Mouse (Mus musculus): ENCODE measurements around the gene Aar2. TPM values are rescaled to one million over a fixed set of nuclear protein-coding genes. Genes with fewer than 3 reads are reported as not detected.

Gene Aar2
- total RNA-seq, 2 experiments from 2014 or later: 33.3 to 34.5 TPM

DNA sequence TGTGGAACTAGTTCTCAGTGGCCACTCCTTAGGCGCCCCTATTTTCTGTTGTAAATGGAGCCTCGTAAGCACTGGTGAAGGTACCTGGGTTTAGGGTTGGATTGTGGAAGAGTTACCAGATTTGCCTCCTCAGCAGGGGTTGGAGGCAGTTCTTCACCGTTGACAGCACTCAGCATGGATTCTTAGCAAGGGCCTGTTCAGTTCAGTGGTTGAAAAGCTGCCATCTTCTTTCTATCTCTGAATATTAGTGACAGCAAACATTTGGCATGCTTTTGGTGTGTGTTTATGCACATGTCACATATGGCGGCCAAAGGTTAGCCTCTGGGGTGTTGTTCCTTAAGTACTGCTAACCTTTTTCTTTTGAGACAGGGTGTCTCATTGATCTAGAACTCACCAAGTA is 5.0 kb downstream of the Aar2 start:
- DNase-seq (ENCODE audit: low spot score in 2 of 2): no peak
- intact Hi-C loops (cut with DNase I): no loop called here

DNA sequence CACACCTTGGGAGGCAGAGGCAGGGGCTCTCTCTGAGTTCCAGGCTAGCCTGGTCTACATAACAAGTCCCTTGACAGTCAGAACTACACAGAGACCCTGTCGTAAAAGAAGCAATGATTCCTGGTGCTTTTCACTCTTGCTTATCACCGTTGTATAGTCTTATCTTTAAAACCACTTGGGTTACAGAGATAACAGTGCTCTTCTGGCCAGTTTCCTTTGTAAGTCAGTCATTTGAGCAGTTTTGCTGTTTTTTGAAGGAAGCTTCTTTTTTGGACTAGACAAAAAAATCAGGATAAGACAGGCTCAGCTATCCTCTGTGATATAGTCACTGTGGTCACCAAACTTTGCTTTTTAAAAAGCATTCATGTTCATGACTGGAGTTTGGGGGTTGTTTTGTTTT is 14.4 kb downstream of the Aar2 start:
- DNase-seq (ENCODE audit: low spot score in 2 of 2): no peak
- intact Hi-C loops (cut with DNase I): no loop called here

DNA sequence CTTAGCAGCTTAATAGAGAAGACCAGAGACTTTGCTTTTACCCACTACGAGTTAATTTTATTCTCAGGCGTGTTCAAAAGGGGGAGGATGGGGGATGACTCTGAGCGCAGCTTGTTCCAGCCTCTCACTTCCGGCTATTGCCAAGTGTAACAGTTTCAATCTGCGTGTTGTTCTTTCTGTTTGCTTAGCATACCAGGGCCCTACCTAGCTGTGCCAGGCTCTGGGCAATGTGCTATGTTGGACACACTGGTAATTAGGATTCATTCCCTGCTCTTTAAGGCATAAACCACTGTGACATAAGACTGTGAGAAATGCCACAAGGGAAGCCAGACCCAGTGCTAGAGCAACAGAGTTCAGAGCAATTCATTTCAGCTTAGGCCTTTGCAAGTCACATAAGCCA is 16.2 kb downstream of the Aar2 start:
- DNase-seq (ENCODE audit: low spot score in 2 of 2): peak in 1 of 2 experiments; percentile 51
- intact Hi-C loops (cut with DNase I): no loop called here

DNA sequence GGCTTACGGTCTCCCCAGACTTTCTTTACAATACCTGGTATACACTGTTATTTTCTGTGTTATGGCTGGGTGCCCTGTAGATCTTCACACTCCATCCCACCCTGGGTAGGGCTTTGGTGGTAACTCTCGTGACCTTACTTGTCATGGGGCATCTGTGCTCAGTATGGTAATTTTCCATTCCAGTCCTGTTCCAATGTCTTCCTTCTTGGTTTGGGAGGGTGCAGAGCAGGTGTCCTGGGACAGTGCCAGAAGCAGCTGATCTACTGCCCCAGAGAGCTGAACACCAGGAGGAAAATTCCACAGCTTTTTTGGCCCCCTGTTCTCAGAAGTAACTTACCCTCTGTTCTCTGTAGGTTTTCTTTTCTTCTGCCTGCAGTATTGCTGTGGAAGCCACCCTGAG is 19.1 kb downstream of the Aar2 start:
- intact Hi-C loops (cut with DNase I): no loop called here
- DNase-seq (ENCODE audit: low spot score in 2 of 2): no peak

GRCm38 (mm10) chr2:156568647-156569046 is 21.3 kb downstream of the Aar2 start:
- DNase-seq (ENCODE audit: low spot score in 2 of 2): no peak
- intact Hi-C loops (cut with DNase I): no loop called here

DNA sequence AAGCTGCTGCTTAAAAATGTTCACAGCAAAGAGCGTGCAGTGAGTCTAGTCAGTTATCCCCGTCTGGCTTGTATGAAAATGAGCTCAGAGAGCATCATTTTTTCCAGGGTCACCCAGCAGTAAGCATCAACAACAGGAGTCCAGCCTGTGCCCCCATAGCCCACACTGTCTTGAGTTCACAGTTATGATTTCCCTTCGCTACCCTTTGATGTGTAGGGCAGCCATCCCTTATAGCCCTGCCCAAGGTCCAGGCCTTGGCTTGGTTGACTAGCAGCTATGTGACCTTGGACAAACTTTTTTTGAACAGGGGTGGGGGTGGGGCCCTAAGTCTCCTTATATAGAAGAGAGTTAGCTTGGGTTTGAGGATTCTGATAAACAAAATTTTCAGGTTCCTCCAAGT is 21.9 kb downstream of the Aar2 start:
- DNase-seq (ENCODE audit: low spot score in 2 of 2): no peak
- intact Hi-C loops (cut with DNase I): no loop called here

- intact Hi-C loops (cut with DNase I): no loop called here
- DNase-seq (ENCODE audit: low spot score in 2 of 2): no peak
These were observed 24.1 kb downstream of the Aar2 start for GRCm38 (mm10) chr2:156571521-156571920.

DNA sequence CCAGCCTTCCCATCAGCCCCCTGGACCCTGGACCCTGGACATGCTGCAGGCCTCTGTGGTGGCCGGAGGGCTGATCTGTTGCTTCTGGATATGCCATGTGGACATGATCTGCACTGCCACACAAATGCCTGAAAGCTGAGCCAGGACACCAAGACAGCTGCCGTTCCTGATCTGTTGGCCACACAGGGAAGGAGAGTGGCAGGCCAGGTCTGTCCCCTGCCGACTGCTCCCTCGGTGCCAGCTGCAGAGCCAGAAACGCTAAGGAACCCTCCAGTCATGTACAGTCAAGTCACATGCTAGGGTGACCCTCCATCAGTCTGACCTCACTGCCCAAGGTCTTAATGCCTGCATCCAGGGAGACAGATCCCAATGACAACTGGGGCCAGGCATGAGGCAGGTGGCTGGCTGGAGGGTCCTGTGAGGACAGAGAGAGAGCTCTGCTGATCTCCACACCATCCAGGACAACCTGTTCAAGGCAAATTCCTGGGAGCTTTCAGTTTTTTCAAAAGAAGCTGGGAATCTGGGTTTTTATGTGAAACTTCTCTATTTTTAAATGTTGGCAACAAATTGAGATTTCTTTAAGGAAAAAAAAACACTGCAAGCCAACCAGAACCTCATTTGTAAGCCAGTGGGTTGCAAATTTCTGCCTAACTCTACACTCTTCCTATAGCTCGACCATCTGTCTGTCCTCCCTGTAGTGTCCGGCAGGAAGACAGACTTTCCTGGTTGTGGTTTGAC is 29.6 kb downstream of the Aar2 start:
- intact Hi-C loops (cut with DNase I): no loop called here
- DNase-seq (ENCODE audit: low spot score in 2 of 2): peak in 1 of 2 experiments; percentile 57

DNA sequence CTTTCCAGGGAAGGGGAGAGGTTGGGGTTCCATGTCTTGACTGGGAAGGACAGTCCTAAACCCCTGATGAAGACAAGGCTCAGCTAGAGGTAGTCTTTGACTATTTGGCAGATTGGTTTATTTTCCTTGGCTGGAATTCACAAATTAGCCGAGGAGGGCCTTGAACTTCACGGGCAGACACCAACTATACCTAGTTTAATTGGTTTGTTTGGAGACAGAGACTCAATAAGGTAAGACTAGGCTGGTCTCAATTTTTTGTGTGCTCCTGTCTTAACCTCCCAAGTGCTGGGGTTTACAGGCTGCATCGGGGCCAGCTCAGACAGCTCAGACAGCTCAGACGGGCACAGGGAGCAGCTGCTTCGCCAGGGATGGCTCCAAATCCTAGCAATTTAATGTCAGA is 33.1 kb downstream of the Aar2 start:
- no peak for DNase-seq (ENCODE audit: low spot score in 2 of 2)
- intact Hi-C loops (cut with DNase I): no loop called here

GRCm38 (mm10) chr2:156581244-156581643 is 33.9 kb downstream of the Aar2 start:
- intact Hi-C loops (cut with DNase I): no loop called here
- DNase-seq (ENCODE audit: low spot score in 2 of 2): peak; percentile 91 to 92

GRCm38 (mm10) chr2:156582887-156583286 is 35.5 kb downstream of the Aar2 start:
- intact Hi-C loops (cut with DNase I): loop anchor here (2.0 kb wide), 1 partner anchor 84 kb away; no protein-coding TSS in a partner anchor
- no peak for DNase-seq (ENCODE audit: low spot score in 2 of 2)

GRCm38 (mm10) chr2:156584154-156584796 is 36.9 kb downstream of the Aar2 start:
- intact Hi-C loops (cut with DNase I): no loop called here
- DNase-seq (ENCODE audit: low spot score in 2 of 2): peak in 1 of 2 experiments; percentile 35

DNA sequence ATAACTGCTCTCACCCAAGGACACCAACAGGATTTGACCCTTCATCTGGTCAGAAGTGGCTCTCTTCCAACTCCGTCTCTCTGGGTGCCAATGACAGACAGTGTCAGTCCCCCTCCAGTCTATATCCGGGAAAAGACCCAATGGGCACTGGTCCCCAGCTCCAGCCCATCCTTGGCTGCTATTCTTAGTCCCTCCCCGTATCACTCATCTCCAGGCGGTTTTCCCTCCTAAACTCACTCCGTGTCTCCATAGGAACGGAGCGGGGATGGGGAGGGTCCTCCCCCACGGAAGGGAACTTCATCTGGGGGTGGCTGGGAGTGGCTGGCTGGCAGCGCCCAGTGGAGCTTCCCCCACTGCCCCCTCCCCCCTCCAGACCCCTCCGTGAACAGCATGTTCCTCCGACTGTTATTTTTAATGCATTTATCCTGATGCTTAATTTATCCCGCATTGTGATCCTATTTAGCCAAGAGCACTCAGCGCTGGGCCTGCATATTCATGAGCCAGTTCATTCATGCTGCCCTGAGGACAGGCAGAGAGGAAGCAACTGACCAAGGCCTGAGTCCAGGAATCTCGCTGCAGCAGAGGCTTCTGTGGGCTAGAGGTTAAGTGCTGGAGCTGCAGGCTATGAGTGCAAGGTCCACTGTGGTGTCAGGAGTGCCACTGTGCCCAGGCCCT is 37.5 kb downstream of the Aar2 start:
- peak; percentile 54 to 77 for DNase-seq (ENCODE audit: low spot score in 2 of 2)

DNA sequence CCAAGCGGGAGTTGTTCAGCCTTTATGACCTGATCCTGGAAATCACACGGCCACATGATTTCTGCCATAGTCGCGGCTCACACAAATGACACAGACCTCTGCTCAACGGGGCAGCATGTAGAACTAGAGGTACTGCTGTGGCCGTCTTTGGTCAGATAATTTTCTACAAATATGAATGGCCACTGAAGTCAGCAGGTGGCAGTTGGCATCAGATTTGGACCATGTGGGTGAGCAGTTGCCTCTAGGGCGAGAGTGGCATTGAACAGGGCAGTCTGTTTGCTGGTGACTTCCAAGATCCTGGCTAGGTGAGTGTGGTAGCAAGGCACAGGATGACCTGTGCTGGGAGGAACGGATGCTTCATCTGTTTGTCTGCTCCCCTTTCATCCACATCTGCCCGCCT is 42.1 kb downstream of the Aar2 start:
- DNase-seq (ENCODE audit: low spot score in 2 of 2): no peak
- intact Hi-C loops (cut with DNase I): no loop called here

More for the DNA sequence above, 37.5 kb downstream of the Aar2 start:
- intact Hi-C loops (cut with DNase I): no loop called here

DNA sequence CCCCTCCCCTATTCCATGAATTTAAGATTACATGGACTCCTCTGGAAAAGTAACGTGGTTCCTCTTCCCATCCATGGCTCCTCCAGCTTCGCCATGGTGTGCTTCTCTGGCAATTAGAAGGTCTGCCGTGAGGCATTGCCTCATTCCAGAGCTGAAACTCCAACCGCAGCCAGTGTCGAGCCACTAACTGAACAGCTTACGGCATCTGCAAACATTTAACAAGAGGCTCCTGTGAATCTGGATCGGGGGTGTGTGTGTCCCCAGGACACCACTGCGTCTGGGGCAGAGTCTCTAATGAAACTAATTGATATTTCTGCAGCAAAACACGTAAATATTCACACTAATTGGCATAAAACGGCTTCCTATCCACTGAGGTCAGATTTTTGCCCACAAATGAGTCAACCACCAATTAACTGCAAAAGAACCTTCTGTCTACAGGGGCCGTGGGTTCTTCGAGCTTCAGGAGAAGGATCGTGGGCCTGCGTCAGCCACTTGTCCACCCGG is 47.7 kb downstream of the Aar2 start:
- intact Hi-C loops (cut with DNase I): no loop called here
- no peak for DNase-seq (ENCODE audit: low spot score in 2 of 2)

DNA sequence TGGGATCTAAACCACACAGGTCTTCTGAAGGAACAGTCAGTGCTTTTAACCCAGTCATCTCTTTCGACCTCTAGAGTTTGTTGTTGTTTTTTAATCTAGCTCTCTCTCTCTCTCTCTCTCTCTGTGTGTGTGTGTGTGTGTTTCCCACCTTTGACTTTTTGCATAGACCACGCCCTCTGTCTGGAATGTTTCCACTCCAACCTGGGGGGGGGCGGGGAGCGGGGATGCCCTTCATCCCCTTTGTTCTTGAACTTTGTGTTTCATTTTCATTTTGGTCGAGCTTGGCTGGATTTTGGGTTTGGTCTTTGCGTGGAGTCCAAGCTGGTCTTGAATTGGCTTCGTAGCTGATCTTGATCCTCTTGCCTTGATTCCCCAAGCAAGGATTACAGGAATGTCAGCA is 55.2 kb downstream of the Aar2 start:
- no peak for DNase-seq (ENCODE audit: low spot score in 2 of 2)
- intact Hi-C loops (cut with DNase I): no loop called here

DNA sequence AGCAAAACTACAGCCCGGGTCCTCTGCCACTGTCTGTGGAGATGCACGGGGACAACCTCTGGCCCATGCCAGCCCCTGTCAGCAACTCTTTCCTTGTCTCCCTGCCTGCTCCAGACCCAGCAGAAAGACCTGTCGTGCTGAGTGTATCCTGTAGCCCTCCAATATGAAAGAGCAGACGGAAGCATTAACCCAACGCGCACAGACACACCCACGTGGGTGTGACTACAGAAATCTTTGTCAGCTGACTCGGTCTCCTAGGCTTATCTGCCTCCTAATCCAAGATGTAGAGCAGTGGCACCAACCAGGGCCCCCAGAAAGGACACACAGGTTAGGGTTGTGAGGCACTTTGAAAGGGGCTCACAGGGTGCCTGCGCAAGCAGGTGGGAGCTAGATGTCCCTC is 56.3 kb downstream of the Aar2 start:
- DNase-seq (ENCODE audit: low spot score in 2 of 2): no peak
- intact Hi-C loops (cut with DNase I): no loop called here

DNA sequence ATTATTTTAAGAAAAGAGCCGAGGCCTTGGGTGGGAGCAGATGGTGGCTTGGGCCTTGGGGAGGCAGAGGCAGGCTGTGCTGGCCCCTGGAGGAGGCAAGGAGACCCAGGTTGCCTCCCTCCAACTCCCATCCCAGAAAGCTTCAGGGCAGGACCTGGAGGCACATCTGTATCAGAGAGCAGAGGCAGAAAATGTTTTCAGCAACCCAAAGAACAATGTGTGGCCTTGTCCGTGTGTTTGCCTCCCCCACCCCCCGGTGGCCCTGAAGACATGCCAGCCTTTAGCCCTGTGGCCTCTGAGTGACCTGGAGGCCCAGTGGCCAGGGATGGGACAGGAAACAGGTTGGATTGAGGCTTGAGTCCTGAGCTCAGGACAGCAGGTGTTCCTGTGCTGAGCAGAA is 57.8 kb downstream of the Aar2 start:
- DNase-seq (ENCODE audit: low spot score in 2 of 2): no peak
- intact Hi-C loops (cut with DNase I): no loop called here

DNA sequence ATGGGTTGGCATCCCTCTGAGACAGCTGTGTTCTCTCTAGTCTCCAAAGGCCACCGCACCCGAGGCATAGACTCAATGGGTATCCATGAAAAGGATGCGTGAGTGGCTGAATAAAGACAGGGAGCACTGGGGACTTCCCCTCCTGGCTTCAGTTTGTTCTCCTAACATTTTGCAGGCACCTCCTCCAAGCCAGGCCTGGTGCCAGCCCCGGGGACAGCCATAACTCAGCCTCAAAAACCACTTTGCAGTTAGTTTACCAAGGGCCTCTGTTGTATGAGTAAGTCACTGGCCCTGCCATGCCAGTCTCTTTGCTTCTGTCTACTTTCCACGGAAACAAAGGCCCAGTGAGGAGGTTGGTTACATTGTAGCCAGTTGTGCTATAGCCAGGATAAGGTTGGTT is 58.6 kb downstream of the Aar2 start:
- intact Hi-C loops (cut with DNase I): no loop called here
- DNase-seq (ENCODE audit: low spot score in 2 of 2): no peak

DNA sequence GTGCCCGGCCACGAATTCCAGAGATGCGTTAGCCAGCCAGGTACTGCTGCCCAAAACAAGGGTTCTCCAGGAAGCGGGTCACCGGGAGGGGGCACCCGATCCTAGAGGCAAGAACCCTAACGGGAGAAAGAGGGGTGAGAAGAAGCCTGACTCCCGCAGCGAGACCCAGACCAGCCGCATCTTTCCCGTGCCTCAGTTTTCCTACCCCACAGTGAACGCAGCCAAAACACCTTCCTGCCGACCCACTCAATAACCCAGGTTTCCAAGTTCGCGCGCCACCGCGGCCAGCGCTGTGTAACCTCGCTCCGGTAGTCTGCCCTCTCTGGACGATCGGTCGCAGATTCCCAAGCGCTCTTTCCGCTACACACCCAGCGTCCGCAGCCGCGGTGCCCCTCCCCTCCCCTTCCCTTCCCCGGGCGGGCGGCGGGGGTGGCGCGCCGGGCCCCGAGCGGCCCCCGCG is 65.7 kb downstream of the Aar2 start:
- intact Hi-C loops (cut with DNase I): loop anchor here (2.0 kb wide), 1 partner anchor 92 kb away; no protein-coding TSS in a partner anchor

More for the DNA sequence above, 65.7 kb downstream of the Aar2 start:
- peak; percentile 66 to 78 for DNase-seq (ENCODE audit: low spot score in 2 of 2)
